Mouse (Mus musculus): ENCODE measurements at regions not wholly inside any gene's neighbourhood (a gene's known extent, or its start where the extent isn't known, plus 50 kb on each side); places are given as distances from the start of the nearest gene placed in this dataset.

- peak; percentile 92 for ATAC-seq (ENCODE audit: low TSS enrichment)
Observed at GRCm38 (mm10) chr2:48456072-48457040, 357.6 kb upstream of the Acvr2a start.

- no peak for ATAC-seq (ENCODE audit: low TSS enrichment)
Observed at GRCm38 (mm10) chr2:48457117-48457516, 356.8 kb upstream of the Acvr2a start.

- no peak for ATAC-seq (ENCODE audit: low TSS enrichment)
Observed at GRCm38 (mm10) chr2:48465483-48465882, 348.4 kb upstream of the Acvr2a start.

- no peak for ATAC-seq (ENCODE audit: low TSS enrichment)
Observed at GRCm38 (mm10) chr2:48468895-48469294, 345.0 kb upstream of the Acvr2a start.

GRCm38 (mm10) chr2:48469357-48469756 lies 344.6 kb upstream of the Acvr2a start:
- no peak for ATAC-seq (ENCODE audit: low TSS enrichment)

GRCm38 (mm10) chr2:48473102-48473501 lies 340.8 kb upstream of the Acvr2a start:
- ATAC-seq (ENCODE audit: low TSS enrichment) = no peak

GRCm38 (mm10) chr2:48474642-48475041 lies 339.3 kb upstream of the Acvr2a start:
- no peak for ATAC-seq (ENCODE audit: low TSS enrichment)

GRCm38 (mm10) chr2:48476777-48477176 lies 337.1 kb upstream of the Acvr2a start:
- ATAC-seq (ENCODE audit: low TSS enrichment) = no peak

- ATAC-seq (ENCODE audit: low TSS enrichment) = no peak
Observed at GRCm38 (mm10) chr2:48477336-48477735, 336.6 kb upstream of the Acvr2a start.

- no peak for ATAC-seq (ENCODE audit: low TSS enrichment)
Observed at GRCm38 (mm10) chr2:48479601-48480000, 334.3 kb upstream of the Acvr2a start.

GRCm38 (mm10) chr2:48480428-48481191 lies 333.3 kb upstream of the Acvr2a start:
- ATAC-seq (ENCODE audit: low TSS enrichment) = no peak

GRCm38 (mm10) chr2:48481209-48481742 lies 332.6 kb upstream of the Acvr2a start:
- no peak for ATAC-seq (ENCODE audit: low TSS enrichment)

- ATAC-seq (ENCODE audit: low TSS enrichment) = no peak
Observed at GRCm38 (mm10) chr2:48493574-48493973, 320.3 kb upstream of the Acvr2a start.

GRCm38 (mm10) chr2:48494065-48494464 lies 319.8 kb upstream of the Acvr2a start:
- ATAC-seq (ENCODE audit: low TSS enrichment) = no peak

- ATAC-seq (ENCODE audit: low TSS enrichment) = no peak
Observed at GRCm38 (mm10) chr2:48494632-48495031, 319.3 kb upstream of the Acvr2a start.

GRCm38 (mm10) chr2:48498047-48498723 lies 315.7 kb upstream of the Acvr2a start:
- ATAC-seq (ENCODE audit: low TSS enrichment) = no peak

GRCm38 (mm10) chr2:48499396-48499795 lies 314.5 kb upstream of the Acvr2a start:
- ATAC-seq (ENCODE audit: low TSS enrichment) = no peak

- no peak for ATAC-seq (ENCODE audit: low TSS enrichment)
Observed at GRCm38 (mm10) chr2:48501387-48501786, 312.5 kb upstream of the Acvr2a start.

- no peak for ATAC-seq (ENCODE audit: low TSS enrichment)
Observed at GRCm38 (mm10) chr2:48513848-48514247, 300.1 kb upstream of the Acvr2a start.

GRCm38 (mm10) chr2:48519838-48520404 lies 294.0 kb upstream of the Acvr2a start:
- ATAC-seq (ENCODE audit: low TSS enrichment) = no peak

- no peak for ATAC-seq (ENCODE audit: low TSS enrichment)
Observed at GRCm38 (mm10) chr2:48520535-48520971, 293.4 kb upstream of the Acvr2a start.

Data from frontal cortex, adult (tissue).